Mouse (Mus musculus) forebrain, embryonic 10.5 days (tissue): ENCODE measurements around the gene Ube2g1. TPM values are rescaled to one million over a fixed set of nuclear protein-coding genes. Genes with fewer than 3 reads are reported as not detected.
"Not testable (repeated sequence)": the region's sequence is repeated elsewhere in the genome, so short reads cannot be mapped to it uniquely, and the experiment has no call there.

Experiments used
- DNase-seq: peaks from one replicate; pipeline ENCODE4 v3.0.0-alpha.2; 2017; ENCODE audit warnings: low spot score; ENCODE audit errors: extremely low spot score
- H3K27ac ChIP-seq: fragments of 300-500 bp; sonication (generic); 2 replicates; pipeline ENCODE4 v1.5.1; 2016; ENCODE audit warnings: mild to moderate bottlenecking
- H3K27me3 ChIP-seq: fragments of 300-500 bp; sonication (generic); 2 replicates; pipeline ENCODE4 v1.6.1; 2016; ENCODE audit warnings: mild to moderate bottlenecking; ENCODE audit not compliant: poor library complexity, severe bottlenecking
- H3K36me3 ChIP-seq: fragments of 300-500 bp; sonication (generic); replicated peaks from 2 replicates; pipeline ENCODE4 v1.6.1; 2016; ENCODE audit warnings: mild to moderate bottlenecking, moderate library complexity
- H3K4me1 ChIP-seq: fragments of 300-500 bp; sonication (generic); 2 replicates; pipeline ENCODE4 v1.6.1; 2016
- H3K4me3 ChIP-seq: fragments of 300-500 bp; sonication (generic); 2 replicates; pipeline ENCODE4 v1.5.1; 2016; ENCODE audit warnings: mild to moderate bottlenecking, moderate library complexity
- H3K9me3 ChIP-seq: fragments of 300-500 bp; sonication (generic); 2 replicates; pipeline ENCODE4 v1.6.1; 2016; ENCODE audit warnings: mild to moderate bottlenecking, moderate library complexity
- WGBS: fragments of 180-500 bp; shearing (Covaris S2); methylation state at CpG from one replicate; pipeline ENCODE4 v1.1.7; 2016; 5-methylcytosine and 5-hydroxymethylcytosine counted together
- polyA plus RNA-seq: library from polyadenylated mRNA; unstranded; fragments of >200 nt; fragmentation: Nextera tagmentation; extraction: Ambion mirVana; gene quantifications from 2 replicates; pipeline ENCODE4 v1.2.1, GENCODE M21; 2016

Gene Ube2g1
- polyA plus RNA-seq, 1 experiment from 2014 or later = 82.5 TPM

GRCm38 (mm10) chr11:72683402-72683801 is 76.3 kb downstream of the Ube2g1 start:
- WGBS = 97% methylated on average over 2 of the region's 2 CpGs
- H3K4me3 ChIP-seq = no peak overlapping the region
- H3K27me3 ChIP-seq = no peaks in the 10 kb centered on the region
- no peak for DNase-seq
- peaks cover 47% of the 10 kb centered on the region for H3K36me3 ChIP-seq
- no peak overlapping the region for H3K27ac ChIP-seq
- peaks cover 10% of the 10 kb centered on the region for H3K4me1 ChIP-seq
- no peaks in the 10 kb centered on the region for H3K9me3 ChIP-seq

DNA sequence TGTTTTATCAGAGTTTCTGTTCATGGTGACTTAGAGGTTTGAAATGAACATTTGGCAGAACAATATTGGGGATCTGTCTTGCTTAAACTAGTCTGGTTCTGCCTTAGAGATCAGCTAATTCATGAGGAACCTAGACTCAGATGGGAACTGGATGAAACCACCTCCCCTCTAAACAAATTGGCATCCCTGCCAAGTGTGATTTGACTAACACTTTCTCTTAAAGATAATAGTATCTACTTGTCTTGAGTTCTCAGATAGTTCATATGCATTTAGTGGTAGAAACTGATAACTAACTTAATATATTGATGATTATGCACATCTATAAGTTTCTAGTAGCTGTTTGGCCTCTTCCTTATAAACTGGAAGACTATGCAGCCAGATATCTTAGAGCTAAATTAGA is 79.6 kb downstream of the Ube2g1 start:
- peaks cover 21% of the 10 kb centered on the region for H3K36me3 ChIP-seq
- no peaks in the 10 kb centered on the region for H3K9me3 ChIP-seq
- no peaks in the 10 kb centered on the region for H3K27me3 ChIP-seq
- no peak for DNase-seq
- H3K27ac ChIP-seq = no peak overlapping the region
- H3K4me3 ChIP-seq = no peak overlapping the region
- H3K4me1 ChIP-seq = peaks cover 35% of the 10 kb centered on the region

DNA sequence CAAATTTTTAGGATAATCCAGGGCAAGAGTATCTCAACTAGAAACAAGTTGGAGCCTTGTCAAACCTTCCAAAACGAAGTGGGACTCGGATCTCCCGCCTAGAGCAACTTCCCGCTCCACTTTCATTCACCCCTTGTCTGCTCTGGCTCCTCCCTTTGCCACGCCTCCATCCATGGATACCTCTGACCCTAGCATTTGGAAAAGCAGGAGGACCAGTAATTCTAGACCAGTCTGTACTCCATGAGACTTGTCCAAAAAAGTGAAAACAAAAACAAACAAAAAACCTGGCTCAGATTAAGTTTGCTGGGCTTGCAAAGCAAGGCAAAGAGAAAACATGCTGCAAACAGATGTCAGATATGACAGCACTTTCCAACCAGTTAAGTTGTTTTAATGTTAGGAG is 81.2 kb downstream of the Ube2g1 start:
- 4% methylated on average over 5 of the region's 5 CpGs for WGBS
- no peak for DNase-seq
- H3K9me3 ChIP-seq = no peaks in the 10 kb centered on the region
- peaks cover 35% of the 10 kb centered on the region for H3K4me1 ChIP-seq
- 0 out of 2 replicates have a peak overlapping the region, but pooled peaks have one; percentile 16 for H3K27ac ChIP-seq
- H3K27me3 ChIP-seq = no peaks in the 10 kb centered on the region
- no peak overlapping the region for H3K4me3 ChIP-seq
- H3K36me3 ChIP-seq = peaks cover 16% of the 10 kb centered on the region

- Histone ChIP-seq H3K4me1 (peaks cover 35% of the 10 kb centered on the region), H3K27ac (peak overlapping the region; percentile 96), H3K36me3 (peaks cover 10% of the 10 kb centered on the region), H3K4me3 (peak overlapping the region; percentile 82), H3K27me3 (no peaks in the 10 kb centered on the region), H3K9me3 (no peaks in the 10 kb centered on the region)
- peak; percentile 19 for DNase-seq
- WGBS = 75% methylated on average over 3 of the region's 3 CpGs
These were observed 82.0 kb downstream of the Ube2g1 start for GRCm38 (mm10) chr11:72689115-72689514.

DNA sequence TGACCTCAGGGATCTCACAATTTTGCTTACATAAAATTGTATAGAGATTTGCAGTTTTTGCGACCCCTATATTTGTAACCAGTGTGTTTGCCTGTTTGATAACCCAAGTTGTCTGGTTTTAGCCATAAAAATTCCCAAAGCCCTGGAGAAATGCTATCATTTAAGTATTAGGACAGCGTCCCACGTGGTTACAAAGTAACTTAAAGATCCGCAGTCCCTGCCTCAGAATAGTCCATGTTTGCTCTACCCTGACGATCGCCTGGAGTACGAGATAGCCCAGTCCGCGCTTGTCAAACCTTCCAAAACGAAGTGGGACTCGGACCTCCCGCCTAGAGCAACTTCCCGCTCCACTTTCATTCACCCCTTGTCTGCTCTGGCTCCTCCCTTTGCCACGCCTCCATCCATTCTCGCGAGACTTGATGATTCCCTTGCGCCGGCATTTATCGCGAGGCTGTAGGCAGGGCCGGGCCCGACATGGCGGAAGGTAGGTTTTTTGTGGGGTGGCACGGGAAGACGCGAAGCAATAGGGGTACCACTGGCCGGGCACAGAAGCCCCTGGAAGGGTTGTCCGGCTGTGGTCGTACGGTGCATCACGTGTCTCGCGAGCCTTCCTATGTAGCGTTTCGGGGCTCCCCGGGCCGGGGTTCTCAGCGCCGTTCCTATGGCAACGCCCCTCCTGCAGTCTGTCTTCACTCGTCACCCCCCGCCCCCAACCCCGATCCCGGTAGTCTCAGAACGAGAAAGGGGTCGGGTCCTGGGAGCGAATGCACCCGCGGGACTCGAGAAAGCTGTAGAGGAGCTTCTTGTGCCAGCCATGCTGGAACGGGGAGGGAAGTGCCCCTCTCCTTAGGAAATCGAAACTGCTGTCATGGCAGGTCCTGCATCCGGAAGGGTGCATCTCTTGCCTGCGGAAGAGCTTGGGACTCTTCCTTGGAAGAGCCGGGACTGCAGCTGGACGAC is 82.7 kb downstream of the Ube2g1 start, which contains the start of gene Ankfy1:
Gene Ankfy1 (plus strand): TSS at position 456 of the 960 bp plus-strand sequence.
- Histone ChIP-seq H3K9me3 (no peaks in the 10 kb centered on the region), H3K27ac (peak within 1 kb of the TSS; percentile 96), H3K4me1 (peaks cover 35% of the 10 kb centered on the region), H3K36me3 (peaks cover 10% of the 10 kb centered on the region), H3K4me3 (peak within 1 kb of the TSS; percentile 82), H3K27me3 (no peaks in the 10 kb centered on the region)
- DNase-seq = peak; percentile 97
- WGBS = under 1% methylated on average over 56 of the region's 56 CpGs

GRCm38 (mm10) chr11:72692353-72692752 is 85.3 kb downstream of the Ube2g1 start:
- peaks cover 35% of the 10 kb centered on the region for H3K4me1 ChIP-seq
- H3K36me3 ChIP-seq = peaks cover 21% of the 10 kb centered on the region
- H3K27me3 ChIP-seq = no peaks in the 10 kb centered on the region
- no peaks in the 10 kb centered on the region for H3K9me3 ChIP-seq
- DNase-seq = no peak
- 87% methylated on average over 4 of the region's 4 CpGs for WGBS
- no peak overlapping the region for H3K27ac ChIP-seq
- no peak overlapping the region for H3K4me3 ChIP-seq

GRCm38 (mm10) chr11:72695025-72695424 is 87.9 kb downstream of the Ube2g1 start:
- H3K36me3 ChIP-seq = peaks cover 28% of the 10 kb centered on the region
- DNase-seq = no peak
- H3K27ac ChIP-seq = no peak overlapping the region
- 87% methylated on average over 3 of the region's 3 CpGs for WGBS
- no peaks in the 10 kb centered on the region for H3K9me3 ChIP-seq
- peaks cover 14% of the 10 kb centered on the region for H3K4me1 ChIP-seq
- H3K27me3 ChIP-seq = no peaks in the 10 kb centered on the region
- H3K4me3 ChIP-seq = no peak overlapping the region

DNA sequence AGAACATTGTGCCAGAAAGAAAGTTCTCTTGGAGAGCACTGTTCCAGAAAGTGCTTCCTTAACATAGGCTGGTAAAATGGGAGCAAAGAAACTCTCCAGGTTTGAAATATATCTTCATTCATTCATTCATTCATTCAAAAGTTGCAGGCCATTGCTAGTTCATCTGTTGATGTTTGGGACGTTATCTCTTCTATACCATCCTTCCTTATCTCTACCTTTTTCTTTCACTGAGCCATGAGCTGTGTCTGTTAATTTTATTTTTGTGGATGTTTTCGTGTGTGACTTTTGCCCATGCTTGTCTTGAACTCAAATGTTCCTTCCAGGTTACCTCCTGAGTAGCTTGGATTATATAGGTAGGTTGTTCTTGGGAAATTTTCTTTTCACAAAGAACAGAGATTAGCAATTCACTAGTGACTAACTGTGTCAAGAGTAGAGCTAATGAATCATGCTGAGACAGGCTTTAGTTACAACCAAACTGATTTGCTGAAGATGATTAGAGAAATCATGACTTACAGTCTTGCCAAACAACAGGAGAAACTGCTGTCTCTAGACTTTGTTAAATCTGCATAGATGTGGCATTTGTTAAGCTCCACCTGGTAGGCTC is 89.4 kb downstream of the Ube2g1 start:
- peaks cover 2% of the 10 kb centered on the region for H3K4me1 ChIP-seq
- 97% methylated on average over 2 of the region's 2 CpGs for WGBS
- no peaks in the 10 kb centered on the region for H3K9me3 ChIP-seq
- DNase-seq = no peak
- H3K36me3 ChIP-seq = peaks cover 32% of the 10 kb centered on the region
- H3K27ac ChIP-seq = no peak overlapping the region
- H3K4me3 ChIP-seq = no peak overlapping the region
- no peaks in the 10 kb centered on the region for H3K27me3 ChIP-seq

GRCm38 (mm10) chr11:72697323-72697722 is 90.2 kb downstream of the Ube2g1 start:
- no peak for DNase-seq
- Histone ChIP-seq H3K27ac (no peak overlapping the region), H3K9me3 (no peaks in the 10 kb centered on the region), H3K36me3 (peaks cover 38% of the 10 kb centered on the region), H3K27me3 (no peaks in the 10 kb centered on the region), H3K4me3 (no peak overlapping the region), H3K4me1 (no peaks in the 10 kb centered on the region)

DNA sequence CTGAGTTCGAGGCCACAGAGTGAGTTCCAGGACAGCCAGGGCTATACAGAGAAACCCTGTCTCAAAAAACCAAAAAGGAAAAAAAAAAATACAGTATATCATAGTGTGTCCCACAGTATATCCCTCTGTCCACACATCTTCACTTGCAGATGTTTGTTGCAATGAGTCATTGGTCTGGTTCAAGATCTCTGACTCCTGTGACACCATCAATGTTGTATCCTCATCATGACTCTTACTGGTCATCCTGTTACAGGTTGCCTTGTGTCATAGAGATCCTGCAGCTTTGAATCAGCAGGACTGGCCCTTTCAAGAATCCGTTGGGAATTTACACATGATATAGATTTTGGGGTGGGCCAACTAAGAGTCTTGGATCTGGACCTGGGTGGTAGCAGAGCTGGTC is 98.0 kb downstream of the Ube2g1 start:
- H3K9me3 ChIP-seq, DNase-seq, H3K27me3 ChIP-seq, H3K27ac ChIP-seq, H3K4me3 ChIP-seq, H3K4me1 ChIP-seq: not testable (repeated sequence)
- WGBS = 92% methylated on average over 2 of the region's 2 CpGs
- H3K36me3 ChIP-seq = peaks cover 26% of the 10 kb centered on the region

- Histone ChIP-seq H3K27me3 (no peaks in the 10 kb centered on the region), H3K36me3 (peaks cover 48% of the 10 kb centered on the region), H3K4me3 (no peak overlapping the region), H3K27ac (no peak overlapping the region), H3K9me3 (no peaks in the 10 kb centered on the region), H3K4me1 (no peaks in the 10 kb centered on the region)
- 96% methylated on average over 5 of the region's 5 CpGs for WGBS
- DNase-seq = no peak
These were observed 105.6 kb downstream of the Ube2g1 start for GRCm38 (mm10) chr11:72712721-72713120.

DNA sequence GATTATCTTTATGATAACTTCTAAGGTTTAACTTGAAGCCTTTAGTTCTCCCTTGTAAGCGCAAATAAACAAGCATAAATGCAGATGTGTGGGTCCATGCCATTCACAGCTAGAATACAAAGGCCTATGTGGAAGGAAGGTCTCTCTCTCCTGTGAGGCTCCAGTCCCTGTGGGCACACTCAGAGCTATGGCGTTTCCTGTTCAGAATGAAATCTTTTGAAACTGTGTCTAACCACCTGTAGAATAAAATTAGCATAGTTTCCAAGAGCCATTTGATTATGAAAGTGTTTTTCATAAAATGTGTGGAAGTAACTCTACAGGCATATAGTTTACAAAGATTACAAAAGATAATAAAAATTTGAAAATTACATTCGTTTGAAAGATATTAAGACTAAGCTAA is 111.1 kb downstream of the Ube2g1 start:
- no peaks in the 10 kb centered on the region for H3K9me3 ChIP-seq
- DNase-seq = no peak
- no peak overlapping the region for H3K27ac ChIP-seq
- 91% methylated on average over 3 of the region's 3 CpGs for WGBS
- no peaks in the 10 kb centered on the region for H3K27me3 ChIP-seq
- H3K36me3 ChIP-seq = peaks cover 52% of the 10 kb centered on the region
- H3K4me1 ChIP-seq = no peaks in the 10 kb centered on the region
- H3K4me3 ChIP-seq = no peak overlapping the region

DNA sequence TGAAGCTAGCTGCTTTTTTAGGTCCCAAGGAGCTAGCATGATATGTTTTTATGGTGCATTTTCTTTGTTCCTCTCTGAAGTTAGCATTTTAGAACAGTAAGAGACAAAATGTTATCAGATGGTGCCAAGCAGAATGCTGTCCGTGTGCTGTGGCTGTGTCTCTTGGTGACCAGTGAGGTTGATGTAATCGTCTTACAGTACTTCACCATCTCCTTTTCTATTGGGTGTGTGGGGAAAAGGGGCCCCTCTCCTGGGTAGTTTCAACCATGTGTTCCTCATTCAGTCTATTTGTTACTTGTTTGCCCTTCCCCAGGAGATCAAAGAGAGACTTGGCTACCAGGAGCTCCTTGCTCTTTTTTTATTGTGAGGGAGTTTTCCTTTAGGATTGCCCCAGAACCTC is 116.1 kb downstream of the Ube2g1 start:
- no peak overlapping the region for H3K4me3 ChIP-seq
- no peak for DNase-seq
- H3K27ac ChIP-seq = no peak overlapping the region
- H3K9me3 ChIP-seq = no peaks in the 10 kb centered on the region
- H3K36me3 ChIP-seq = peaks cover 43% of the 10 kb centered on the region
- H3K4me1 ChIP-seq = no peaks in the 10 kb centered on the region
- no peaks in the 10 kb centered on the region for H3K27me3 ChIP-seq
- WGBS = 83% methylated on average over 2 of the region's 2 CpGs
